Mouse (Mus musculus): ENCODE measurements around the gene Dut.
A peak's percentile ranks its signal among the peaks of the same experiment; 100 is the strongest.
"Not testable (repeated sequence)": the region's sequence is repeated elsewhere in the genome, so short reads cannot be mapped to it uniquely, and the experiment has no call there.

Gene Dut

DNA sequence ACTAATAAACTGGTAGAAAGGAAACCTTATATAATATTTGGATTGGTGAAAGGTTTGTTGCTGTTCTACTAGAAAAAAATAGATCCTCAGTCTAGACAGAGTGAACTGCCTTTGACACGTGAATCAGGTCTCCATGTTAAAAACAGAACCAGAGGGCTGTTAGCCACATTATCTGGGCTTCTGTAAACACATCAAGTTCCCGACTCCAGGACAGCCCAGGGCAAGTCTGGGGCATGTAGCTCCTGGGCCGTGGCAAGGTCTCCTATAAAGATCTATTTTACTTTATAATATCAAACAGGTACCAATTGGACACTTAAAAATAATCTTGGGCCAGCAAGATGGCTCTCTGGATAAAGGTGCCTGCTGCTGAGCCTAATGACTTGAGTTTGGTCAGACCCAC is 8.9 kb downstream of the Dut start:
- DNase-seq: no peak

- DNase-seq: peak; percentile 69
These were observed 12.5 kb downstream of the Dut start for GRCm38 (mm10) chr2:125259230-125260120.

DNA sequence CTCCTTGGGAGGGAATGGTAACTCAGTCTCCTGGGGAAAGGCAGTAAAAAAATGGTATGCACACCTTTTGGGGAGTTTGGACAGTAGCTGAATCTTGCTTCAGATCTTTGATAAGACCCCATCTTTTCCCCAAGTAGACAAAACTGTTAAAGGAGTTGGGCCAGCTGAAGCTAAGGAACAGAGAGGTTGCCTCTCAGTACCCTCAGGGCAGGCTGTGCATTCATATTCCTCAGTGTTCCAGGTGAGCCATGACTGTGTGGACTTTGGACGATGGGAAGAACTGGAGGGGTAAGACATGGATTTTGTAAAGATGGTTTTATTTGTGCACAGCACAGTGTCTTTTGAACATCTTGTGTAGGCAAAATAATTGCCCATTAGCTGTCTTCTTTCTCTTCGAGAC is 13.3 kb downstream of the Dut start:
- no peak for DNase-seq

- peak; percentile 71 for DNase-seq
These were observed 16.1 kb downstream of the Dut start for GRCm38 (mm10) chr2:125263056-125263455.

DNA sequence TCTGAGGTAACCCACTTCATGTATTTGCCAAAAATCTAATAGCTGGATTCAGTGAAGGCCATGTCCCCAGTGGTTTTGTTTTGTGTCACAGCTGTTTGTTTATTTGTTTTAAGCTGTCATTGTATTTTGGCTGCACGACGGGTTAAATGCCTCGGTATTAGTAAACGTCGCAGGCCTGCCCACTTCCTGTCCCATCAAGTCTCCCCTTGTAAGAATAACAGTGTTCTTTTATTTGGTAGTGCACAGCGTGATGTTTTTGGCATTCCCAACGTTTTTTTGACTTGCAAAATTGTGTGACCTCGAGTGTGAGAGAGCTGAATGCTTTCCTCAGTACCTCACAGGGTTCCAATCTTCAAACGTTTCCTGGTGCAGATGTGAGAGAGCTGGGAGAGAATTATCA is 16.8 kb downstream of the Dut start:
- no peak for DNase-seq

- no peak for DNase-seq
These were observed 21.9 kb downstream of the Dut start for GRCm38 (mm10) chr2:125268876-125269275.

DNA sequence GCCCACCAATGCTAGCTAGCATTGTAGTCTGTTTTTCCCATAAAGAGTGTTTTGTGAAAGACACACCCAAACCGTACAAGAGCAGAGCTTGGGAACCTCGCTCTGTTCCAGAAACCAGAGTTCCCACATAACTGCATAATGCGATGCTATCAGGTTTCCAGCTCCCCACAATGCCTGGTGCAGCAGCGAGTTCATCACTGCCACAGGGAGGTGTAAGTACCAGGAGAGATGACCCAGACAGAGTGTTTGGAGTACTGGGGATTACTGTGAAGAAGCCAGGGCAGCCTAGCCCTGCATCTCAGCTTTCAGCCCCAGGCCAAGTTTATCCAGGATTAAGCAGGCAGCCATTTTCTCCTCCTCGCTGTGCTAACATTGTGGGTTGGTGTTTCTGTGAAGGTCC is 28.6 kb downstream of the Dut start:
- peak; percentile 29 for DNase-seq

DNA sequence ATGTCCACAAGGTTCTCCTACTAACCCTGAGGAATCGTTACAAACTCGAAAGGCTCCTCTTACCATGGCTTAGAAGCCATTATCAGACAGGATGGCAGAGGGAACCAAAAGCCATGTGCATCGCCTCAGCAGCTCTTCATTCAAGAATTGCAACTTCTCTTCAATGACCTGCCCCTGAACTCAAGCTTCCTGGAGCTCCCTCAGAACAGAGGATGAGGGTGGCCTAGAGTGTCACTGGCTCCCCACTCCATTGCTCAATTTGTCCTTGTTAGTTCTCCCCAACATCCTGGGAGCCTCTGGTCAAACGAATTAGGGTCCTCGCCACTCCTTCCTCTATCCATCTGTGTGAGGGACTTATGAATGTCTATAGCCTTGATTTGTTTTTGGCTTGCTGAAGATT is 29.7 kb downstream of the Dut start:
- no peak for DNase-seq

- no peak for DNase-seq
These were observed 31.5 kb downstream of the Dut start for GRCm38 (mm10) chr2:125278474-125278873.

DNA sequence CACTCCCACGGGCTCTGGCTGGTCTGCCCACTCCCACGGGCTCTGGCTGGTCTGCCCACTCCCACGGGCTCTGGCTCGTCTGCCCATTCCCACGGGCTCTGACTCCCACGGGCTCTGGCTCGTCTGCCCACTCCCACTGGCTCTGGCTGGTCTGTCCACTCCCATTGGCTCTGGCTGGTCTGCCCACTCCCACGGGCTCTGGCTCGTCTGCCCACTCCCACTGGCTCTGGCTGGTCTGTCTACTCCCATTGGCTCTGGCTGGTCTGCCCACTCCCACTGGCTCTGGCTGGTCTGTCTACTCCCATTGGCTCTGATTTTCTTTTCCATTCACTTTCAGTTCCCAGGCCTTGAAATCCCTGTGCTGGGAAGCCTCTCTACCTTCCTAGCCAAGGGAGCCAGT is 33.0 kb downstream of the Dut start:
- not testable (repeated sequence) for DNase-seq

DNA sequence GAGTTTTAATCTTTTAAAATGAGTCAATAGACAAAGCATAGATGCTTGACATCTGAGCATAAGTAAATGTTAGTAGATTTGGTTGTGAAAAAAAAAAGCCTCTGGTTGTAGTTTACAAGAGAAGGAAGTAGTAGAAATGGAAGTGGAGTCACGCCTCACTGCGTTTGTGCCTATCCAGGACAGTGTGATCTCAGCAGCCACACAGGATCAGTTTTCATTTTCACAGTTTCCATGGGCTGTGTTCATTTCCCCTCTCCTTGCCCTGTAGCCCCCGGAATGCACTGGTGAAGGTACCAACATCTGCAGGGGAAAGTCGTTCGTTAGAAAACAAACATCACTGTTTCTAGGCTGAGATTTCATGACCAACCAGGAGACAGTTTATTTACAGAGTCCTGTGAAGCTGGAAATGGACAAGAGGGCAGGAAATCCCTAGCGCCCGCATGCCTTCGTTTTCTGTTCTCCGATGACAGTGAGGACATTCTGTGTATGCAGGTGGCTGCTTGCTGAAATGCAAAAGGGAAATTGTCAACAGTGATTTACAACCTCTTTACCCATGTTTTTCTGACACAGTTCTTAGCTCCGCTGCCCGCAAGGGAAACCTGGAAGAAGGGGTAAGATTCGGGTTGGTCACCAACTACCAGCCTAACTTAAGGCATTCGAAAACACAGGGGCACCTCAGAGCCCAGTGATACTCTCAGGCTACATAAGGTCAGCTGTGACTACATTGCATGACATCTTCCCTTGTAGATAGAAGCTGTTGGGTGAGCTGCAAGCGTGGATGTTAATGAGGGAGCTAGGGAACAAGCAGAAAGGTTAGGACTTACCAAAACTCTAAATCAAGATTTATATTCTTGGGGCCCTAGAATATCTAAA is 35.6 kb downstream of the Dut start:
- DNase-seq: peak; percentile 34

- no peak for DNase-seq
These were observed 38.8 kb downstream of the Dut start for GRCm38 (mm10) chr2:125285777-125286176.

DNA sequence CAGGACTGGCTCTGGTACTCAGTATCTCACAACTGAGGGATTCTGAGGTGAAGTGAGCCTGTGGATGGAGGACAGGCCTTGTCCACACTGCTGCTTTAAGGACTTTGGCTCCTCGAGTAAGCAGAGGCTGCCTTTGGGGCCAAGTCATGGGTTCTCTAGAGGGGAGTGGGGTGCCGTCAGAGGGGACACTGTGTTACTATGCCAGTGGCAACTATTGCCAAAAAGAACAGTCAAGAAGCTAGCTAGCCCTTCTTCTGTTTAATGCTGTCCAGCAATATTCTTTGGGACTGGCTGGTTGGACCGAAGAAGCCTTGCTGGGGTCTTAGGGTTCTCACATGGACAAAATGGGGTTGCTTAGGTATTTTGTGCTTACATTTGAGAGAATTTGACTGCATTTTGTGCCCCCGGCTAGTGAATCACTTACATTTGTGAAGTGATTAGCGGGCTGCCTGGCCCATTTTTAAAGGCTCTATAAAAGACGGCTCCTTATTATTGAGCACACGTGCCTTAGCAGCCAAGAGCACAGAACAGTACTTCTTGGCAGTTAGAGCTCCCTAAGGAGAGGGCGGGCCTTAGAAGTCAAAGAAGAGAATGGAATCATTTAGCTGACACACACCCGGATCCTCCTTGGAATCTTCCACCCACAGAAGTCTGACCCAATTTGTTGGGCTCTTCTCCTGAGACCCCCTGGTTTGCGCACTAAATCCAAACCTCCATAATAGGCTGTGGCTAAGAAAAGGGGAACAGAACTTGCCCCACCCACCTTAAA is 43.4 kb downstream of the Dut start:
- DNase-seq: no peak

- no peak for DNase-seq
These were observed 44.1 kb downstream of the Dut start for GRCm38 (mm10) chr2:125291101-125291500.

DNA sequence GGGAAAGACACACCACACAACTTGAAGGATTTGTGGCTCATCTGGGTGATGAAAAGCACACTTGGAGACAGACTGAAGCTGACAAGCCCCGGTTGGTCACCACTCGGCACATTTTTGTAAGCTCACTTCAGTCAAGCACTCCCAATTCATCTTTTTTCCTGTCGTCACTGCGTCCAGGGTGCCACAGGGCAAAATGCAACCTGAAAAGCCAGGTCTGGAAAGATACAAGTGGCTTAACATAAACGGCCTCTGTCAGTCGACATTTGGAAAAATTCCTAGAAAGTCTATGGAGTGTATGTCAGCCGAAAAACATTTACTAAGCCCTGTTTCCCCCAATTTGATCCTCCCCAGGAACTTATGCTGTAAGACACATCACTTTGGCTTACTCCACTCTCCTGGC is 45.6 kb downstream of the Dut start:
- no peak for DNase-seq

DNA sequence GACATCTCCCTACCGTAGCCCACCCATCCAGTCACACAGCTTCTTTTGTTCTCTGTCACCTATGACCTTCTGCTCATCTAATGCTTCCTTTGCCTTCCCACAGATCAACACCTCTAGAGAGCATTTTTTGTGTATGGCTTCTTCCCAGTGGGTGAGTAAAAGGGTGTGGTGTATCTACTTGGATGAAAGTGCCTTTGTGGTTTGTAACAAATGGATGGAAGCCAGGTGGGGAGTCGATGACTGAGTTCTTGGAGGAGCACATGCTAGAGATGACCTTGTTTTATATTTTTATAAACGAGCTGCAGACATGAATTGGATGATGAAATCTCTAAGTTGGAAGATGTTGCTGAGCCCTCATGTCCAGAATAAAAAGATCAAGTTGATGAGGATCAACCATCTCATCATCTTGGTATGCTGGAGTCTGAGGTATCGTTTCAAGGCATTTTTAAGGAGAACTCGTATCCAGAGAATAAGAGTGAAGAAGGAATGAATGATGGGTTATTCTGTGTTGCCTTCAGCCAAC is 47.0 kb downstream of the Dut start:
- no peak for DNase-seq

- DNase-seq: no peak
These were observed 48.5 kb downstream of the Dut start for GRCm38 (mm10) chr2:125295526-125295925.

GRCm38 (mm10) chr2:125298841-125299240 is 51.9 kb downstream of the Dut start:
- DNase-seq: no peak

DNA sequence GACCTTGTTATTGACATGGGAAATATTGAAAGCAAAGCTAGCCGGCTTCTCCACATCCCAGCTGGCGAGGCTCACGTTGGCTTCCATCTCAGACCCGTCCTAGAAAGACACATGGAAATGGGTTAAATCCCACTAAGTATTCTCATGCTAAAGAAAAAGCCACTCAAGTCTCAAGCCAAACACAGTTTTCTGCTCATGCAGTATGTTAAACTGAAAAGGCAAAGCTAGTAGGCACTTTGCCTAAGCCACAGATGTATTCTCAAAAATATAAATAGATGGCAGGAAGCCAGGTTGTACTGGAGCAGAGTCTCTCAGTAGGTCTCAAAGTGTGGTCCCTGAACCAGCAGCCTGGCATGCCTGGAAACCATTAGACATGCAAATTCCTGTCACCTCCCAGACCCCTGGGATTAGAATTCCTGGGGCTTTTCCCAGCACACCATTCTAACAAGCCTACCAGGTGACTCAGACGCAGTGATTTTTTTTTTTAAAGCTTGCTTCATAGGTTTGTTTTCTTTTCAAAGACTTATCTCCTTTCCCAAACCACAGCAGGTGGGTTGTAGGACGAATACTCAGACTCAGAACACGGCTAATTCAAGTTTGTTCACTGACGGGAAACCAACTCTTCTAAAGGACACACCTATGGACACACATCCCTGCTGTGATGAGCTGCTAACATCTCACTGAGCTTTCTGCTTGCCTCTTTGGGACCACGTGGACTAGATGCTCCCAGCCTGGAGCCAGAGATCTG is 55.1 kb downstream of the Dut start:
- no peak for DNase-seq

GRCm38 (mm10) chr2:125302625-125302924 is 55.6 kb downstream of the Dut start:
- DNase-seq: no peak

GRCm38 (mm10) chr2:125303764-125304384 is 56.9 kb downstream of the Dut start:
- DNase-seq: no peak

DNA sequence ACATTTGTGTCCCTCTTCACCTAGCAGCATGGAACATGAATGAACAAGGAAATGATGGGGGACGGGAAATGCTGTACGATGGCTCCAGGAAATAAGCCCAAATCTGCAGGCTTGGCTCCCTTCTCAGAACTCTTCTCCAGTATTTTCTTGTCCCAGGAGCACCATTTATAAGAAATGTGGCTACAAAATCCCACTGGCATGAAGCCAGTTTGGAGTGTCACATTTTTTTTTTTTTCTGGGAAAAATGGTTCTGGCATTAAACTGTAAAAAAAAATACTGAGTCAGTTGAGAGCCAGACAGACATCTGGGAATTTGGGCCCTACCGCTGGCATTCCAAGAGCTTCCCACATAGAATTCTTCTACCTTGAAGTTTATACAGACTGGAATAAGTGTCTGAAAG is 57.8 kb downstream of the Dut start:
- no peak for DNase-seq

All from embryo, embryonic 11 days (tissue).